12 mouse cellular contexts compared by ENCODE assay signal in genomic region chr17:80886211-80886701, GRCm38 (mm10). TPM values are rescaled to one million over a fixed set of nuclear protein-coding genes. Genes with fewer than 3 reads are reported as not detected.
DNase-seq lines count a peak whose midpoint lies in the region; ATAC-seq lines count a peak whose summit lies in the region.
"Had no signal": no experiment of that assay in that cellular context is flagged by ENCODE, and none has a peak within 500 bp of the region (broad histone marks: within the 10 kb centered on the region; RNA-seq: fewer than 3 reads in every experiment).

No protein-coding gene starts in this region.

- H3K4me3 ChIP-seq in hindbrain, embryonic 12.5 days, result no peak overlapping the region
- H3K4me3 ChIP-seq in hindbrain, embryonic 16.5 days (ENCODE audit: low read length), result no peak overlapping the region
- H3K4me3 ChIP-seq in hindbrain, embryonic 15.5 days, result no peak overlapping the region

- H3K36me3 ChIP-seq in hindbrain, embryonic 12.5 days, result no peaks in the 10 kb centered on the region
- no peaks in the 10 kb centered on the region for H3K36me3 ChIP-seq in hindbrain, embryonic 16.5 days (ENCODE audit: control insufficient read depth, insufficient read depth, low read length)
- no peaks in the 10 kb centered on the region for H3K36me3 ChIP-seq in hindbrain, embryonic 15.5 days
- H3K36me3 ChIP-seq: G1E had no signal

- no peaks in the 10 kb centered on the region for H3K27me3 ChIP-seq in hindbrain, embryonic 12.5 days
- no peaks in the 10 kb centered on the region for H3K27me3 ChIP-seq in hindbrain, embryonic 16.5 days (replicated peaks; ENCODE audit: control insufficient read depth, insufficient read depth, low read length)
- H3K27me3 ChIP-seq in hindbrain, embryonic 15.5 days, result no peaks in the 10 kb centered on the region

- ATAC-seq in hindbrain, embryonic 12.5 days (ENCODE audit: low FRiP score), result no peak
- ATAC-seq in hindbrain, embryonic 16.5 days, result no peak
- ATAC-seq in hindbrain, embryonic 15.5 days (ENCODE audit: low FRiP score, low read depth), result no peak

- WGBS in hindbrain, embryonic 12.5 days, result 74% methylated on average over 3 of the region's 3 CpGs
- 60% methylated on average over 3 of the region's 3 CpGs for WGBS in hindbrain, embryonic 16.5 days
- WGBS in hindbrain, embryonic 15.5 days, result 63% methylated on average over 3 of the region's 3 CpGs

- peaks cover 22% of the 10 kb centered on the region for H3K4me1 ChIP-seq in hindbrain, embryonic 12.5 days
- peaks cover 18% of the 10 kb centered on the region for H3K4me1 ChIP-seq in hindbrain, embryonic 16.5 days (ENCODE audit: control insufficient read depth, insufficient read depth, low read depth, low read length)
- H3K4me1 ChIP-seq in hindbrain, embryonic 15.5 days (replicated peaks), result peaks cover 29% of the 10 kb centered on the region

- peak; percentile 36 for DNase-seq in Muller cell, postnatal 12 days (ENCODE audit: inconsistent ontology term)
- peak; percentile 28 for DNase-seq in cerebellum, adult 9-10 months
- no peak for DNase-seq in adrenal gland, postnatal 25 days
- no peak for DNase-seq in yolk sac, embryonic 10.5 days (ENCODE audit: low spot score)
- DNase-seq in layer of hippocampus, postnatal 14 days (ENCODE audit: low spot score in 2 of 2), result no peak
- DNase-seq: kidney, adult 18-20 months; liver; right cerebral cortex, adult 18-20 months had no signal

- H3K27ac ChIP-seq in hindbrain, embryonic 12.5 days, result 0 out of 2 replicates have a peak overlapping the region, but pooled peaks have one; percentile 19
- H3K27ac ChIP-seq in hindbrain, embryonic 16.5 days (ENCODE audit: low read depth, low read length), result no peak overlapping the region
- 0 out of 2 replicates have a peak overlapping the region, but pooled peaks have one; percentile 7 for H3K27ac ChIP-seq in hindbrain, embryonic 15.5 days (replicated peaks)

- H3K9me3 ChIP-seq in hindbrain, embryonic 12.5 days (replicated peaks), result no peaks in the 10 kb centered on the region
- H3K9me3 ChIP-seq in hindbrain, embryonic 16.5 days (ENCODE audit: control insufficient read depth, low read length), result no peaks in the 10 kb centered on the region
- no peaks in the 10 kb centered on the region for H3K9me3 ChIP-seq in hindbrain, embryonic 15.5 days

- H3K4me2 ChIP-seq in hindbrain, embryonic 12.5 days (replicated peaks), result no peak overlapping the region
- H3K4me2 ChIP-seq in hindbrain, embryonic 16.5 days (ENCODE audit: low read length), result no peak overlapping the region
- no peak overlapping the region for H3K4me2 ChIP-seq in hindbrain, embryonic 15.5 days

- no peak overlapping the region for H3K9ac ChIP-seq in hindbrain, embryonic 12.5 days
- no peak overlapping the region for H3K9ac ChIP-seq in hindbrain, embryonic 16.5 days (ENCODE audit: low read depth, low read length)
- H3K9ac ChIP-seq in hindbrain, embryonic 15.5 days, result no peak overlapping the region

RNA-seq across cellular contexts. Expression of gene Tmem178, which starts 58.2 kb away (rescaled TPM):
- 23.1 and 23.7 TPM in 2 replicates for polyA plus RNA-seq in hindbrain, embryonic 12.5 days (2016; fragmentation: Nextera tagmentation; extraction: Ambion mirVana)
- polyA plus RNA-seq in hindbrain, embryonic 16.5 days (2015; fragmentation: Nextera tagmentation; extraction: Ambion mirVana), result 26.5 and 29.4 TPM in 2 replicates
- polyA plus RNA-seq in hindbrain, embryonic 15.5 days (2015; fragmentation: Nextera tagmentation; extraction: Ambion mirVana), result 31.1 and 32.9 TPM in 2 replicates
- 5.3 TPM in 2 replicates for total RNA-seq in adrenal gland, postnatal 25 days (2021)
- 10 to 100 TPM; 79.3 to 93.2 TPM for total RNA-seq in layer of hippocampus, postnatal 14 days (2021)
- total RNA-seq: G1E had no signal
- polyA plus RNA-seq: G1E had no signal

Comparison
In these comparisons a context has a peak if more than half of its experiments do, and no peak if none do; other contexts are left out.
1. DNase-seq: peak in Muller cell, postnatal 12 days (single experiment) and cerebellum, adult 9-10 months (single experiment); none in adrenal gland, postnatal 25 days (single experiment), yolk sac, embryonic 10.5 days (single experiment) and layer of hippocampus, postnatal 14 days (0 of 2).